Mouse (Mus musculus) ES-E14 (cell line): Measurements from ENCODE around the gene Plekho2. TPM values are rescaled to one million over a fixed set of nuclear protein-coding genes. Genes with fewer than 3 reads are reported as not detected.

Experiments used
- DNase-seq: peaks from one replicate; pipeline ENCODE4 v3.0.0-alpha.2; 2013; ENCODE audit warnings: low read depth, low spot score
- H3K27ac ChIP-seq: 2 replicates; pipeline ENCODE4 v1.5.1; 2012; ENCODE audit warnings: low read depth, mild to moderate bottlenecking, low read length, moderate library complexity, mixed read lengths; ENCODE audit not compliant: poor library complexity, insufficient read depth, severe bottlenecking
- H3K36me3 ChIP-seq: 2 replicates; pipeline ENCODE4 v1.6.1; 2012; ENCODE audit warnings: mild to moderate bottlenecking, low read length, moderate library complexity, mixed read lengths; ENCODE audit not compliant: control insufficient read depth, poor library complexity, insufficient read depth, severe bottlenecking
- H3K4me1 ChIP-seq, 2 experiments: fragments of 150-350 bp in 1 of 2; sonication (generic) in 1 of 2; 2 replicates each; pipeline ENCODE4 v1.6.1; 2012; ENCODE audit warnings: low read length in 2 of 2, mild to moderate bottlenecking in 1 of 2, mixed read lengths in 1 of 2; ENCODE audit not compliant: control insufficient read depth in 2 of 2, insufficient read depth in 2 of 2, poor library complexity in 1 of 2
- H3K4me3 ChIP-seq, 2 experiments: fragments of 150-350 bp in 1 of 2; sonication (generic) in 1 of 2; 2 replicates each; pipeline ENCODE4 v1.5.1; 2012; ENCODE audit warnings: low read length in 2 of 2, low read depth in 1 of 2, mild to moderate bottlenecking in 1 of 2, mixed read lengths in 1 of 2; ENCODE audit not compliant: insufficient read depth in 1 of 2, poor library complexity in 1 of 2, severe bottlenecking in 1 of 2
- H3K9ac ChIP-seq: 2 replicates; pipeline ENCODE4 v1.6.1; 2012; ENCODE audit warnings: low read depth, mild to moderate bottlenecking, low read length, mixed read lengths; ENCODE audit not compliant: poor library complexity, insufficient read depth, severe bottlenecking
- H3K9me3 ChIP-seq: fragments of 150-350 bp; sonication (generic); 2 replicates; pipeline ENCODE4 v1.6.1; 2012; ENCODE audit warnings: low read depth, mild to moderate bottlenecking, low read length; ENCODE audit not compliant: control insufficient read depth, insufficient read depth
- CHD2 ChIP-seq: IDR thresholded peaks from 2 replicates; pipeline ENCODE4 v1.6.1; 2014; ENCODE audit warnings: mild to moderate bottlenecking, low read depth, low read length, inconsistent platforms
- HCFC1 ChIP-seq: IDR thresholded peaks from 2 replicates; pipeline ENCODE4 v1.6.1; 2012; ENCODE audit warnings: low read length, inconsistent platforms, borderline replicate concordance; ENCODE audit not compliant: insufficient read depth
- MAFK ChIP-seq: IDR thresholded peaks from 2 replicates; pipeline ENCODE4 v1.6.1; 2014; ENCODE audit warnings: mild to moderate bottlenecking, low read depth, low read length, inconsistent platforms; ENCODE audit not compliant: insufficient read depth
- ZC3H11A ChIP-seq: IDR thresholded peaks from 2 replicates; pipeline ENCODE4 v1.6.1; 2012; ENCODE audit warnings: low read depth, mild to moderate bottlenecking, inconsistent platforms, low read length, borderline replicate concordance
- ZNF384 ChIP-seq: IDR thresholded peaks from 2 replicates; pipeline ENCODE4 v1.6.1; 2012; ENCODE audit warnings: low read depth, low read length, inconsistent platforms
- in situ Hi-C, 2 experiments: fragments of 600-800 bp; cut with MboI; formaldehyde crosslinking; loops; one replicate each; pipeline ENCODE4 v1.15.1; 2025; ENCODE audit warnings: low sequenced_read_pairs in 2 of 2, inconsistent platforms in 1 of 2; ENCODE audit not compliant: unreplicated experiment in 2 of 2
- total RNA-seq: library from RNA; depleted of rRNA; stranded (reverse); fragments of 300-350 nt; gene quantifications from 2 replicates; pipeline ENCODE4 v1.2.3, GENCODE M21; 2012

Plekho2 gene
- total RNA-seq, 1 experiment, result 5.4 TPM

- no peak overlapping the region for H3K9ac ChIP-seq
- no peak overlapping the region for H3K27ac ChIP-seq
- no peak overlapping the region for H3K4me3 ChIP-seq
- in situ Hi-C loops, result no loop called here
- DNase-seq, result no peak
- no peaks in the 10 kb centered on the region for H3K4me1 ChIP-seq
- no peaks in the 10 kb centered on the region for H3K9me3 ChIP-seq
- TF ChIP-seq ZNF384 (no peak), MAFK (no peak), ZC3H11A (no peak), CHD2 (no peak), HCFC1 (no peak)
- no peaks in the 10 kb centered on the region for H3K36me3 ChIP-seq
Observed at GRCm38 (mm10) chr9:65539697-65540096, 40.1 kb downstream of the Plekho2 start.

- Histone ChIP-seq H3K9ac (no peak overlapping the region), H3K36me3 (no peaks in the 10 kb centered on the region), H3K4me1 (no peaks in the 10 kb centered on the region), H3K27ac (no peak overlapping the region), H3K9me3 (no peaks in the 10 kb centered on the region), H3K4me3 (no peak overlapping the region)
- TF ChIP-seq HCFC1 (no peak), MAFK (no peak), CHD2 (no peak), ZNF384 (no peak), ZC3H11A (no peak)
- no peak for DNase-seq
- in situ Hi-C loops, result no loop called here
Observed at GRCm38 (mm10) chr9:65537901-65538630, 41.8 kb downstream of the Plekho2 start.

- TF ChIP-seq MAFK (no peak), CHD2 (no peak), HCFC1 (no peak), ZNF384 (no peak), ZC3H11A (no peak)
- Histone ChIP-seq H3K36me3 (no peaks in the 10 kb centered on the region), H3K4me1 (no peaks in the 10 kb centered on the region), H3K27ac (no peak overlapping the region), H3K9me3 (no peaks in the 10 kb centered on the region), H3K9ac (no peak overlapping the region), H3K4me3 (no peak overlapping the region)
- DNase-seq, result no peak
- in situ Hi-C loops, result no loop called here
Observed at GRCm38 (mm10) chr9:65536491-65536890, 43.3 kb downstream of the Plekho2 start.

- no peak for TF ChIP-seq ZC3H11A
- TF ChIP-seq ZNF384, result no peak
- no peak for TF ChIP-seq CHD2
- TF ChIP-seq MAFK, result no peak
- TF ChIP-seq HCFC1, result no peak
- no peaks in the 10 kb centered on the region for H3K4me1 ChIP-seq
- no peak overlapping the region for H3K27ac ChIP-seq
- no peak overlapping the region for H3K4me3 ChIP-seq
- no peak for DNase-seq
- H3K36me3 ChIP-seq, result no peaks in the 10 kb centered on the region
- in situ Hi-C loops, result no loop called here
- H3K9ac ChIP-seq, result no peak overlapping the region
- no peaks in the 10 kb centered on the region for H3K9me3 ChIP-seq
Observed at GRCm38 (mm10) chr9:65535789-65536469, 43.9 kb downstream of the Plekho2 start.
